Mouse (Mus musculus): ENCODE data around the gene Acss2. TPM values are rescaled to one million over a fixed set of nuclear protein-coding genes. Genes with fewer than 3 reads are reported as not detected.
A peak's percentile ranks its signal among the peaks of the same experiment; 100 is the strongest.
"Not testable (repeated sequence)": the region's sequence is repeated elsewhere in the genome, so short reads cannot be mapped to it uniquely, and the experiment has no call there.

Gene Acss2
- total RNA-seq, 2 experiments from 2014 or later: 26.5 to 40.9 TPM

- DNase-seq: no peak
Observed at GRCm38 (mm10) chr2:155537761-155538462, 20.2 kb downstream of the Acss2 start.

DNA sequence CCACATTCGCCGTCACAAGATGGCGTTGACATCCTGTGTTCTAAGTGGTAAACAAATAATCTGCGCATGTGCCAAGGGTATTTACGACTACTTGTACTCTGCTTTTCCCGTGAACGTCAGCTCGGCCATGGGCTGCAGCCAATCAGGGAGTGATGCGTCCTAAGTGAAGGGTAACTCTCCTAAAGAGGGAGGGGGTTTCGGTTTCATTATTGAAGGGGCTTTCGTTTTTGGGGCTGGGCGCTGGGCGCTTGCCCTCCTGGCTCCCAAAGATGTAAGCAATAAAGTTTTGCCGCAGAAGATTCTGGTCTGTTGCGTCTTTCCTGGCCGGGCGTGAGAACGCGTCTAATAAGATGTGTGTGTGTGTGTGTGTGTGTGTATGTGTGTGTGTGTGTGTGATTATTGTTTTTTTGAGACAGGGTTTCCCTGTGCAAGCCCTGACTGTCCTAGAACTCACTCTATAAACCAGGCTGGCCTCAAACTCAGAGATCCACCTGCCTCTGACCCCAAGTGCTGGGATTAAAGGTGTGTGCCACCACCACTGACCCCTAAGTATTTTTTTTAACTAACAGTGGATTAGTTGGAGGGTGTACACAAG lies 20.8 kb downstream of the Acss2 start:
- not testable (repeated sequence) for DNase-seq

- DNase-seq: no peak
Observed at GRCm38 (mm10) chr2:155539696-155540095, 21.9 kb downstream of the Acss2 start.

DNA sequence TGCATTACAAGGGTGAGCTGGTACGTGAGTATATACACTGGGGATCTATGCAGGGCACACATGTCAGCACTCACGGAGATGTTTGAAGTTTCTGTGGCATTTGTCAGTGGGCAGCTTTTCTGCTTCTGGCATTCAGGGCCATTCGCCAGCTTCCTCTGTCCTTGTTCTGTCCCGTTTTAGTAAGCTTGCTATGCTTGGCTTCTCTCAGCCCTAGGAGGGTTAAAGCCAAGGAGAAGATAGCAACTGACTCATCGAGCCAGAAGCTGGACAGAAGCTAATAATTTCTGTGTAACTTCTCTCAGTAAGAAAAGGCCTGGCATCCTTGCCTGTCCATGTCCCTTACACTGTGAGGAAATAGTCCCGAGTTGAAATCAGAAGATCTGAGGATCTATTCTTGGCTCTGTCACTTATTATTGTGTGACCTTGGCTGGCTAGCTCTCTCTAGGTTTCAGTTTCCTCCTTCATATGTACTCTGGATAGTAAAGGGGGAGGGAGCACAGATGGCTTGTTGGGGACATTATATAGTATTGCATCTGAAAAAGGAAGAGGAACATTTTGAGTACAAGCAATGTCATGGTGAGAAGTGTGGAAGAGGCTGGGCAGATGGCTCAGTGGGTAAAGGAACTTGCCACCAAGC lies 23.2 kb downstream of the Acss2 start:
- DNase-seq: peak; percentile 72

- no peak for DNase-seq
Observed at GRCm38 (mm10) chr2:155546955-155547354, 29.2 kb downstream of the Acss2 start.

- DNase-seq: no peak
Observed at GRCm38 (mm10) chr2:155552336-155552735, 34.6 kb downstream of the Acss2 start.

DNA sequence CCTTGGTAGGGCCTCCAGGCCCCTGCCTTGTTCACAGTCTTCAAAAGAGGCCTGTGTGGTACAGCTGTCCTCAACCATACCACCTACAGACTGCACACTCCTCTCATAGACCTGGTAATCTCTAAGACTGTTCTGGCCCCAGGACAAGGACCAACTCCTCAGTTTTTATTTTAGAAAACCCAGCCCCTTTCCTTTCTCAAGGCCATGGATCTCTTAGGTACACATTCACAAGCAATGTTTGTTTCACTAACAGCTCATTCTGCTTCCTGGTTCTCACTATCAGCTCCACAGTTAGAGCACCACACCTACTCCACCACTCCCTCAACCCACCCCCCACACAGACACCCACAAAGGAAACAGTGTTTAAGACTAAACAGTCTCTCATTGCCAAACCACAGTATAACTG lies 35.2 kb downstream of the Acss2 start:
- no peak for DNase-seq

- DNase-seq: no peak
Observed at GRCm38 (mm10) chr2:155554426-155554985, 36.8 kb downstream of the Acss2 start.

GRCm38 (mm10) chr2:155562209-155562608 lies 44.5 kb downstream of the Acss2 start:
- no peak for DNase-seq

GRCm38 (mm10) chr2:155562934-155563333 lies 45.2 kb downstream of the Acss2 start:
- DNase-seq: no peak

GRCm38 (mm10) chr2:155567751-155568150 lies 50.0 kb downstream of the Acss2 start:
- no peak for DNase-seq

GRCm38 (mm10) chr2:155569223-155569807 lies 51.6 kb downstream of the Acss2 start:
- no peak for DNase-seq

DNA sequence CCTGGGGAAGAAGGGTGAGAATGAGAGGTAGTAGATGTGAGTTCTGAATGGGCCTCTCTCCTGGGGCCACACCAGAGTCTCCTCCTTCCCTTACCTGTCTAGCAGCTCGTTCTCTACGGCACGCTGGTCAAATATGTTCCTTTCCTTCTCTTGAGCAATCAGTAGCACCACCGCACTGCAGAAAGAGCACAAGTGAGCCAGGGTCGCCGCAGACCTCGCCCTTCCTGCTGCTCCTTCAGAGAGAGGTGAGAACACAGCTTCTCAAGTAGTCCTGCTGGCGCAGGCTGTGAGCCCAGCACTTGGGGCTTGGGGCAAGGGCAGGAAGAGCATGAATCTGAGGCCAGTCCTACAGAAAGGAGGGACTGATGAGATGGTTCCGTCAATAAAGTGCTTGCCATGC lies 55.3 kb downstream of the Acss2 start:
- no peak for DNase-seq

DNA sequence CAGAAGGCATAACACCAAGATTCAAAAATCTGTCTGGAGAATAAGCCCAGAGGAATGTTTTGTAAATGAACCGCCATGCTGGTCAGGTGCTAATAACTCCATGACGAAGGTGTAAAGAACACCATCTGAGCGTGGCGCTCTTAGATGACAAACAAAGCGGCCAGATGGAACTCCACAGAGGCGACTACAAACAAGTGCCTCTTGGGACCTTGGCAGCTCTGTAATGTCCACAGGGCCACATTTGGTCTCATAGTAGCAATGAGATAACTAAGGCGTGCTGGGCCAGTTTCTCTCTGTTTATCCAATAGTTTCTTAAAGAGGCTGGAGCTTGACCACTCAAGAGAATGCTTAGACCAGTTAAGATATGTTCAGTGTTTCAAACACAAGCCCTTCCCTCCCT lies 56.2 kb downstream of the Acss2 start:
- no peak for DNase-seq

- peak; percentile 33 for DNase-seq
Observed at GRCm38 (mm10) chr2:155574700-155575099, 57.0 kb downstream of the Acss2 start.

DNA sequence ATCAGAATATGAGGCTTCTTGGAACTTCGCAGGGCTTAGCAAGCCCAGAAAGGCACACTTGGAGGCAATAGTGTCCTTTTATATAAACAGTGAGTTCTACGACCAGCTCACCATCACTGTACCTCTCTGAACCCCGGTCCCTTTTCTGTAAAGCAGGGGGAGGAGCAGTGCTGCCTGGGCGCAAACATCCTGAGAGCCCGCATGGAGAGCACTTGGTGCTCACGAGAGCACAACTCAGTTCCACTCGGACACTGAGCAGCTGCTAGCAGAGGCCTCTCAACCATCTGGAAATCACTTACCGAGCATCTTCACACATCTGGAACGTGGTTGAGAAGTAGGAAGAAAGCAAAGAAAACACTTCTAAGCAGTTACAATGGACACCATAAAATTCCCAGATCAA lies 58.9 kb downstream of the Acss2 start:
- DNase-seq: no peak

- DNase-seq: no peak
Observed at GRCm38 (mm10) chr2:155580331-155580730, 62.6 kb downstream of the Acss2 start.

DNA sequence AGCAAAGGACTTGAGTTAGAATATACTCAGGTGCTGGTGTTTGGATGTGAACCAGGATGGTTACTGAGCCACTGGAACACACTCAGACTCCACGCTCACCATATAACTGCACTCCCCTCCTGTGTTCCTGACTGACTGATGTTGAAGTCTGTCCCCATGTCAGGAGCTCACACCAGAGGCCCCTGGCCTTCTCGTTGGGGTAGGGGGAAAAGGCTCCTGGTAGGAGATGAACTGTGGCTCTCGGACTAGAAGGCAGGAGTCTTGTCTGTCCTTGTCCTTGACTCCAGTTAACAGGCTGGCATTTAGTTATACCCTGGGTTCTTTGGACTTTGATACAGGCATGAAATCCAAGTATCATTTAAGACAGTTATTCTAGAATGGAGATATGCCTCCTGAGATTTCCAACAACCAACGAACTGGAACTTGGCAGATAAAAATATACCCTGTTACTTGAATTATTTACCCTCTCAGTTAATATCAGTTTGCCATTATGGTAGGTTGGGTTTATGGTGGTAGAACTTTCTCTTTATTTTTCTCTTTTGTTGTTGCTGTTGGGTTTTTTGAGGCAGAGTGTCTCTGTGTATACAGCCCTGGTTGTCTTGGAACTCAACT lies 64.7 kb downstream of the Acss2 start:
- no peak for DNase-seq

DNA sequence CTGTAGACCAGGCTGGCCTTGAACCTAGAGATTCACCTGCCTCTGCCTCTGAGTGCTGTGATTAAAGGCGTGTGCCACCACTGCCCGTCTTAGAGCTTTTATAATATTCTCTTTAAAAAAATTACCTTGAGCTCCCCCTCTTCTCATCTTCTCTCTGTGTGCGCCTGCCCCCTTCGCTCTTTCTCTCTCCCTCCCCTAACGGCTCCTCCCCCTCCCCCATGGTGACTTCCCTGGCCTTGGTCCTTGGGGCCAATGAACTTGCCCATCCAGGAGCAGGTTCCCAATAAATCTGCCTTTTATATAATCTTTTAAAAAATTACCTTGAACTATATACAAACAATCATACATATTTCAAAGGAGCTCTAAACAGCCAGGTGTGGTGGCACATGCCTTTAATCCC lies 65.2 kb downstream of the Acss2 start:
- DNase-seq: no peak

DNA sequence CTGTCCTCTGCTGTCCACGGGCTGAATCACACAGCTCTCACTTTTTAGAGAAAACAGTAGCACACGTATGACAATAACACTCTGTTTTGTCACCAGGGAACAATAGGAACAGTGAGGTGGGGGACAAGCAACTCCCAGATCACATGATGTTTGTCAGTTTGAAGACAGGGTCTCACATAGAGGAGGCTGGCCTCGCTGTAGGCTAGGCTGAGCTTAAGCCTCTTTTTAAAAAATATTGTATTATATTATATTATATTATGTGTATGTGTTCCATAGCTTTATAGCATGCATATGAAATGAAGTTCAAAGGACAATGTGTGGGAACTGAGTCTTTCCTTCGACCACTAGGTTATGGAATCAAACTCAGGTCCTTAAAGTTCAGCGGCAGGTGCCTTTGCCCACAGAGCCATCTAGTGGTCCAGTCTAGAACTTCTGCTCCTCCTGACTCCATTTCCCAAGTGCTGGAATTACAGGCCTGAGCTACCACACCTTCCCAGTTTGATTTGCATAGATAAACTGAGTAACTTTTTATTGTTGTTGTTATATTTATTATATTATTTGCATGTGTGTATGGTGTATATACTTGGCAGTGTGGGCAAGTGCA lies 66.3 kb downstream of the Acss2 start:
- DNase-seq: peak; percentile 83

- DNase-seq: no peak
Observed at GRCm38 (mm10) chr2:155585082-155585481, 67.3 kb downstream of the Acss2 start.

DNA sequence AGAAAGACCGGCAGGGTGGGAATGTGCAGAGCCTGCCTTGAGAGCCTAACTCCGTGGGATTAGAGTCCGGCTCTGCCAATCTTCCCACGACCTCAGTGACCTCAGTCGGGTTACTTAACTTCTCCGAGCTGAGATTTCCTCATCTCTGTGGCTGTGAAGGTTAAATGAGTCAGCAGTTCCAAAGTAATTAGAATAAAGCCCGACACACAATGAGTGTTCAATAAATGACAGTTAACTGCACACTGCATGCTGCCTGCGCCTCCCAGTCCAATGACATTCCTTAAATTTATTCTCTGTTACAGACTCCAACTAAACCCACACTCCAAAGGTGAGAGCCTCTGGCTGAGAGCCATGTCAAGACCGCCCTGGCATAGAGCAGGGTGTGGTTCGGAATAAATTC lies 67.7 kb downstream of the Acss2 start:
- DNase-seq: peak; percentile 52
